Mouse (Mus musculus): Measurements from ENCODE around the gene Ptch2.

DNA sequence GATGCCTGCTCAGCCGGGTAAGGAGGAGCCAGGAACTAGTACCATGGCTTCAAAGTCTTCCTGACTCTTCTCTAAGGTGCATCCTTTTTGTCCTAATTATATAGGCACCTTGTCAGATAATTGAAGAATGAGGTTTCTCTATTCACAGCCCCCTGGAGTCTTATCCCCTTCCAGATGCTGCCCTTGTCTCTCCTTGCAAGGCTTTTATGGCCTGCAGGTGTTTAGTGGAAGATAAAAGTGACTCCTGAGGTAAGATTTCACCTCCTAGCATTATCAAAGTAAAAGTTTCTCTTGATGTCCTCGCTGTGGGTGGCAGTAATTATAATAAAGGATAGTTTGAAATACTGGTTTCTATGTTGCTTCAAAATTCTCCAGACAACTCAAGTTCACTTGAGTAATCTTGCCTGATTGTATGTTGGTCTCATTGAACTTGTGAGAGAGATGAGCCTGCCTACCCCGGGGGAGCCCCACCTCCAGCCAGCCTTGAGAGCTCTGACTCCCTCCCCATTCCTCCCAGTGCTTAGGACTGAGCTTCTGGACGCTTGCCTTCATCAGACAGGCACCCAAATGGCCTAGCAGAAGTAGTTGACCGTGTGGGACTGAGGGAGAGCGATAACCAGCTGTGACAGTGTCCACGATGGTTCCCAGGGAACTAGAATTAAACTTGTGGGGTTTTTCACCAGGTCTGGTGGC is 7.8 kb upstream of the Ptch2 start:
- TF ChIP-seq USF1 (IDR thresholded peaks at IDR 0.05; ENCODE audit: low read depth), result no peak
- no peak for TF ChIP-seq CTCF (IDR thresholded peaks at IDR 0.05; ENCODE audit: control insufficient read depth, insufficient read depth, insufficient read length)
- no peak for TF ChIP-seq CEBPB (IDR thresholded peaks at IDR 0.05; ENCODE audit: low read depth)
